Mouse (Mus musculus): Measurements from ENCODE around the gene Gm20521.

Gm20521 gene

GRCm38 (mm10) chr14:54893651-54894181, 10.5 kb downstream of the Gm20521 start:
- DNase-seq (ENCODE audit: low read depth) = peak; percentile 99

GRCm38 (mm10) chr14:54894296-54895151, 11.3 kb downstream of the Gm20521 start:
- peak; percentile 72 for DNase-seq (ENCODE audit: low read depth)

GRCm38 (mm10) chr14:54897445-54897844, 14.2 kb downstream of the Gm20521 start:
- DNase-seq (ENCODE audit: low read depth) = no peak

GRCm38 (mm10) chr14:54900383-54900782, 17.1 kb downstream of the Gm20521 start:
- DNase-seq (ENCODE audit: low read depth) = peak; percentile 85

- no peak for DNase-seq (ENCODE audit: low read depth)
Observed at GRCm38 (mm10) chr14:54903641-54904040, 20.4 kb downstream of the Gm20521 start.

GRCm38 (mm10) chr14:54908682-54909081, 25.4 kb downstream of the Gm20521 start:
- DNase-seq (ENCODE audit: low read depth) = no peak

- DNase-seq (ENCODE audit: low read depth) = no peak
Observed at GRCm38 (mm10) chr14:54912109-54912850, 29.0 kb downstream of the Gm20521 start.

GRCm38 (mm10) chr14:54912886-54913285, 29.6 kb downstream of the Gm20521 start, which contains the start of gene Slc22a17:
Gene Slc22a17 (minus strand): TSS chr14:54913132.
- peak; percentile 47 for DNase-seq (ENCODE audit: low read depth)

GRCm38 (mm10) chr14:54913343-54913742, 30.1 kb downstream of the Gm20521 start:
- no peak for DNase-seq (ENCODE audit: low read depth)

GRCm38 (mm10) chr14:54920076-54920685, 36.9 kb downstream of the Gm20521 start:
- DNase-seq (ENCODE audit: low read depth) = no peak

GRCm38 (mm10) chr14:54924641-54925348, 41.6 kb downstream of the Gm20521 start:
- DNase-seq (ENCODE audit: low read depth) = no peak

- no peak for DNase-seq (ENCODE audit: low read depth)
Observed at GRCm38 (mm10) chr14:54925349-54926342, 42.4 kb downstream of the Gm20521 start, which contains the start of gene Efs. Gene Efs (minus strand): TSS chr14:54926126.

GRCm38 (mm10) chr14:54926401-54927158, 43.3 kb downstream of the Gm20521 start:
- no peak for DNase-seq (ENCODE audit: low read depth)

GRCm38 (mm10) chr14:54927296-54927695, 44.1 kb downstream of the Gm20521 start:
- no peak for DNase-seq (ENCODE audit: low read depth)

GRCm38 (mm10) chr14:54929801-54930200, 46.6 kb downstream of the Gm20521 start:
- DNase-seq (ENCODE audit: low read depth) = no peak

- DNase-seq (ENCODE audit: low read depth) = no peak
Observed at GRCm38 (mm10) chr14:54930431-54930830, 47.2 kb downstream of the Gm20521 start.

- DNase-seq (ENCODE audit: low read depth) = no peak
Observed at GRCm38 (mm10) chr14:54932645-54933150, 49.5 kb downstream of the Gm20521 start, which contains the start of gene Il25. Gene Il25 (plus strand): TSS chr14:54932695.

- no peak for DNase-seq (ENCODE audit: low read depth)
Observed at GRCm38 (mm10) chr14:54935904-54936830, 52.9 kb downstream of the Gm20521 start, which contains the start of gene Cmtm5. Gene Cmtm5 (plus strand): TSS chr14:54936261.

Measured in induced T-regulatory cell, adult 2 months (primary cell).